In genomic region chr6:72513071-72513440, GRCm38 (mm10) we compare ENCODE assay signal across 8 mouse cellular contexts. TPM values are rescaled to one million over a fixed set of nuclear protein-coding genes. Genes with fewer than 3 reads are reported as not detected.
A peak's percentile ranks its signal among the peaks of the same experiment; 100 is the strongest.
DNase-seq lines count a peak whose midpoint lies in the region; ATAC-seq and TF ChIP-seq lines count a peak whose summit lies in the region.

No protein-coding gene starts in this region.

- no peak for TF ChIP-seq CTCF in C2C12 (IDR thresholded peaks at IDR 0.05; ENCODE audit: control insufficient read depth, insufficient read depth, insufficient read length)

- no peaks in the 10 kb centered on the region for H3K27me3 ChIP-seq in heart, embryonic 11.5 days (ENCODE audit: control insufficient read depth, insufficient read depth, low read length)
- no peaks in the 10 kb centered on the region for H3K27me3 ChIP-seq in C2C12 (ENCODE audit: control insufficient read depth, insufficient read depth, insufficient read length)
- H3K27me3 ChIP-seq in forebrain, embryonic 12.5 days, result no peaks in the 10 kb centered on the region
- no peaks in the 10 kb centered on the region for H3K27me3 ChIP-seq in liver, embryonic 13.5 days

- H3K4me3 ChIP-seq in heart, embryonic 11.5 days (ENCODE audit: low read depth, low read length), result peak overlapping the region; percentile 36
- H3K4me3 ChIP-seq in C2C12 (ENCODE audit: insufficient read depth, poor library complexity, severe bottlenecking), result no peak overlapping the region
- H3K4me3 ChIP-seq in forebrain, embryonic 12.5 days (replicated peaks), result peak overlapping the region; percentile 32
- peak overlapping the region; percentile 54 for H3K4me3 ChIP-seq in liver, embryonic 13.5 days (replicated peaks)

- no peak for ATAC-seq in heart, embryonic 11.5 days (replicated peaks; ENCODE audit: insufficient number of reproducible peaks, low FRiP score, low TSS enrichment)
- ATAC-seq in forebrain, embryonic 12.5 days (ENCODE audit: low FRiP score), result no peak
- ATAC-seq in liver, embryonic 13.5 days (ENCODE audit: low read depth), result no peak
- no peak for ATAC-seq in megakaryocyte progenitor cell, adult 5-6 weeks (replicated peaks; ENCODE audit: poor library complexity)

- H3K4me1 ChIP-seq in heart, embryonic 11.5 days (ENCODE audit: control insufficient read depth, insufficient read depth, low read length), result peaks cover 19% of the 10 kb centered on the region
- peaks cover 30% of the 10 kb centered on the region for H3K4me1 ChIP-seq in forebrain, embryonic 12.5 days
- peaks cover 28% of the 10 kb centered on the region for H3K4me1 ChIP-seq in liver, embryonic 13.5 days (replicated peaks)

- no peaks in the 10 kb centered on the region for H3K36me3 ChIP-seq in heart, embryonic 11.5 days (ENCODE audit: control insufficient read depth, insufficient read depth, low read length)
- no peaks in the 10 kb centered on the region for H3K36me3 ChIP-seq in C2C12 (ENCODE audit: control insufficient read depth, insufficient read depth)
- no peaks in the 10 kb centered on the region for H3K36me3 ChIP-seq in forebrain, embryonic 12.5 days (replicated peaks)
- H3K36me3 ChIP-seq in liver, embryonic 13.5 days, result no peaks in the 10 kb centered on the region

- 50% methylated on average over 7 of the region's 7 CpGs for WGBS in heart, embryonic 11.5 days (ENCODE audit: insufficient replicate concordance)
- WGBS in forebrain, embryonic 12.5 days, result 42% methylated on average over 7 of the region's 7 CpGs
- WGBS in liver, embryonic 13.5 days (ENCODE audit: insufficient replicate concordance), result 54% methylated on average over 7 of the region's 7 CpGs

- peak overlapping the region; percentile 81 for H3ac ChIP-seq in C2C12 (ENCODE audit: control insufficient read depth, insufficient read length, low read depth)

- no peak for DNase-seq in heart, adult 8-10 months (ENCODE audit: low spot score)
- DNase-seq in liver, embryonic 13.5 days, result no peak
- DNase-seq in spleen, postnatal 4 days (ENCODE audit: low spot score in 2 of 2), result no peak
- no peak for DNase-seq in spleen, postnatal 14 days (ENCODE audit: low spot score in 2 of 2)

- peak overlapping the region; percentile 71 for H3K4me2 ChIP-seq in heart, embryonic 11.5 days
- H3K4me2 ChIP-seq in forebrain, embryonic 12.5 days, result peak overlapping the region; percentile 56
- peak overlapping the region; percentile 81 for H3K4me2 ChIP-seq in liver, embryonic 13.5 days

- no peaks in the 10 kb centered on the region for H3K79me3 ChIP-seq in C2C12 (ENCODE audit: low read depth)

- H3K9me3 ChIP-seq in heart, embryonic 11.5 days (replicated peaks; ENCODE audit: control insufficient read depth, low read length), result no peaks in the 10 kb centered on the region
- H3K9me3 ChIP-seq in forebrain, embryonic 12.5 days, result no peaks in the 10 kb centered on the region
- no peaks in the 10 kb centered on the region for H3K9me3 ChIP-seq in liver, embryonic 13.5 days (replicated peaks)

- H3K9ac ChIP-seq in heart, embryonic 11.5 days (ENCODE audit: low read depth, low read length), result peak overlapping the region; percentile 83
- H3K9ac ChIP-seq in forebrain, embryonic 12.5 days, result peak overlapping the region; percentile 60
- H3K9ac ChIP-seq in liver, embryonic 13.5 days, result peak overlapping the region; percentile 68

- peak overlapping the region; percentile 80 for H3K27ac ChIP-seq in heart, embryonic 11.5 days (ENCODE audit: low read depth, low read length)
- peak overlapping the region; percentile 94 for H3K27ac ChIP-seq in forebrain, embryonic 12.5 days
- peak overlapping the region; percentile 72 for H3K27ac ChIP-seq in liver, embryonic 13.5 days

- no peaks in the 10 kb centered on the region for H3K79me2 ChIP-seq in C2C12 (ENCODE audit: control insufficient read depth, insufficient read depth)

TF ChIP-seq in C2C12, 6 proteins besides CTCF, POLR2A, EP300 and RAD21:
- TF ChIP-seq MAX (IDR thresholded peaks at IDR 0.05) (no peak), USF1 (IDR thresholded peaks at IDR 0.05; ENCODE audit: low read depth) (no peak), MYOD1 (IDR thresholded peaks at IDR 0.05; ENCODE audit: control insufficient read depth, insufficient read length, low read depth) (no peak), CEBPB (IDR thresholded peaks at IDR 0.05; ENCODE audit: low read depth) (no peak), FOSL1 (IDR thresholded peaks at IDR 0.05; ENCODE audit: insufficient read depth, low read length, poor library complexity, severe bottlenecking) (no peak), MYOG (IDR thresholded peaks at IDR 0.05; ENCODE audit: control insufficient read depth, extremely low read depth, insufficient read length) (no peak)

RNA-seq across cellular contexts. Expression of gene Sh2d6, which starts 8.5 kb away (rescaled TPM):
- polyA plus RNA-seq in heart, embryonic 11.5 days (2014; fragmentation: Nextera tagmentation; extraction: Ambion mirVana), result not detected in 2 replicates
- not detected for total RNA-seq in heart, adult 8-10 months (2022)
- polyA plus RNA-seq in C2C12 (2012; fragmentation: generic; extraction: Trizol), result 0.26 TPM
- polyA plus RNA-seq in forebrain, embryonic 12.5 days (2016; fragmentation: Nextera tagmentation; extraction: Ambion mirVana), result 0.40 and 0.47 TPM in 2 replicates
- polyA plus RNA-seq in liver, embryonic 13.5 days (2015; fragmentation: Nextera tagmentation; extraction: Ambion mirVana), result not detected in 2 replicates
- total RNA-seq in megakaryocyte progenitor cell, adult 5-6 weeks (2015), result not detected in 2 replicates
- total RNA-seq in megakaryocyte progenitor cell, adult 5-6 weeks (2017), result not detected in 2 replicates

RNA-seq across cellular contexts. Expression of gene Capg, which starts 31.1 kb away (rescaled TPM):
- 22.7 and 25.9 TPM in 2 replicates for polyA plus RNA-seq in heart, embryonic 11.5 days (2014; fragmentation: Nextera tagmentation; extraction: Ambion mirVana)
- 10 to 100 TPM in 1 of 4 experiments, 1 to 10 TPM in 3; 7.5 to 11.8 (median 9.2) TPM for total RNA-seq in heart, adult 8-10 months (2022)
- 487 TPM for polyA plus RNA-seq in C2C12 (2012; fragmentation: generic; extraction: Trizol)
- 4.1 and 5.4 TPM in 2 replicates for polyA plus RNA-seq in forebrain, embryonic 12.5 days (2016; fragmentation: Nextera tagmentation; extraction: Ambion mirVana)
- polyA plus RNA-seq in liver, embryonic 13.5 days (2015; fragmentation: Nextera tagmentation; extraction: Ambion mirVana), result 13.9 and 15.2 TPM in 2 replicates
- 24.4 and 25.5 TPM in 2 replicates for total RNA-seq in megakaryocyte progenitor cell, adult 5-6 weeks (2015)
- 42.7 and 60.1 TPM in 2 replicates for total RNA-seq in megakaryocyte progenitor cell, adult 5-6 weeks (2017)

Comparison
In these comparisons a context has a peak if more than half of its experiments do, and no peak if none do; other contexts are left out.
1. RNA of gene Capg, which starts 31.1 kb away (polyA plus RNA-seq): 487 TPM in C2C12 (single experiment); 22.7 to 25.9 TPM in heart, embryonic 11.5 days, 13.9 to 15.2 TPM in liver, embryonic 13.5 days and 4.1 to 5.4 TPM in forebrain, embryonic 12.5 days; every median in the first group is over 10 times any median in the second.
2. Peak in every context shown above with its lines, with median percentiles within 50 percentile points of each other: H3K27ac ChIP-seq, H3K4me2 ChIP-seq and H3K9ac ChIP-seq.